In genomic region chr4:119366758-119367526, GRCm38 (mm10) we compare ENCODE assay signal across 20 mouse cellular contexts. TPM values are rescaled to one million over a fixed set of nuclear protein-coding genes. Genes with fewer than 3 reads are reported as not detected.
DNase-seq lines count a peak whose midpoint lies in the region; ATAC-seq and TF ChIP-seq lines count a peak whose summit lies in the region.
"Had no signal": no experiment of that assay in that cellular context is flagged by ENCODE, and none has a peak within 500 bp of the region (broad histone marks: within the 10 kb centered on the region; RNA-seq: fewer than 3 reads in every experiment).

No protein-coding gene starts in this region.

- no peak for TF ChIP-seq CTCF in MEL (IDR thresholded peaks at IDR 0.05 in 2 of 3, conservative IDR thresholded peaks at IDR 0.05 in 1 of 3; ENCODE audit: control insufficient read depth in 1 of 3, insufficient read depth in 1 of 3, low read depth in 2 of 3, low read length in 3 of 3, poor library complexity in 1 of 3, severe bottlenecking in 1 of 3)

- peak; percentile 22 for DNase-seq in kidney, adult 9 months
- no peak for DNase-seq in kidney, adult 11 months
- DNase-seq in MEL (ENCODE audit: low read depth, low spot score): no peak
- peak; percentile 19 for DNase-seq in adrenal gland, postnatal 25 days
- peak; percentile 37 for DNase-seq in lung, postnatal 10 days
- DNase-seq in urinary bladder, postnatal 36 days (ENCODE audit: low spot score in 2 of 2): no peak
- DNase-seq in ovary, postnatal 14 days (ENCODE audit: low spot score): no peak
- DNase-seq: cerebellum, adult 2 months; right cerebral cortex, postnatal 14 days; thymus, postnatal 14 days had no signal

- no peak for ATAC-seq in midbrain, embryonic 13.5 days
- ATAC-seq: forebrain, embryonic 13.5 days; intestine, postnatal 0 days had no signal

- no peaks in the 10 kb centered on the region for H3K79me2 ChIP-seq in MEL (ENCODE audit: control insufficient read depth, insufficient read depth, low read length, poor library complexity)

- H3K27ac ChIP-seq in MEL (ENCODE audit: control insufficient read depth, low read depth, low read length): no peak overlapping the region
- no peak overlapping the region for H3K27ac ChIP-seq in midbrain, embryonic 13.5 days
- H3K27ac ChIP-seq: forebrain, embryonic 13.5 days; limb, embryonic 13.5 days; macrophage; neural tube, embryonic 15.5 days had no signal

- H3K27me3 ChIP-seq in MEL (ENCODE audit: control insufficient read depth in 1 of 2, insufficient read depth in 2 of 2, low read length in 2 of 2): no peaks in the 10 kb centered on the region; a peak in 2 of 4 replicates
- no peaks in the 10 kb centered on the region for H3K27me3 ChIP-seq in midbrain, embryonic 13.5 days
- H3K27me3 ChIP-seq: forebrain, embryonic 13.5 days; limb, embryonic 13.5 days; neural tube, embryonic 15.5 days had no signal

- no peak for TF ChIP-seq RAD21 in MEL (IDR thresholded peaks at IDR 0.05; ENCODE audit: low read depth, low read length)

- WGBS in midbrain, embryonic 13.5 days: 72% methylated on average over 4 of the region's 4 CpGs

- no peak overlapping the region for H3K4me3 ChIP-seq in MEL (ENCODE audit: control insufficient read depth in 1 of 2, insufficient read depth in 1 of 2, low read depth in 2 of 2, low read length in 2 of 2)
- no peak overlapping the region for H3K4me3 ChIP-seq in midbrain, embryonic 13.5 days (replicated peaks)
- H3K4me3 ChIP-seq: forebrain, embryonic 13.5 days; limb, embryonic 13.5 days; neural tube, embryonic 15.5 days had no signal

- H3K36me3 ChIP-seq in MEL (ENCODE audit: control insufficient read depth in 1 of 2, insufficient read depth in 2 of 2, low read length in 2 of 2): no peaks in the 10 kb centered on the region
- no peaks in the 10 kb centered on the region for H3K36me3 ChIP-seq in midbrain, embryonic 13.5 days
- H3K36me3 ChIP-seq: limb, embryonic 13.5 days; neural tube, embryonic 15.5 days had no signal

- H3K4me2 ChIP-seq in midbrain, embryonic 13.5 days (replicated peaks): no peak overlapping the region
- H3K4me2 ChIP-seq: forebrain, embryonic 13.5 days; heart, embryonic 11.5 days; limb, embryonic 13.5 days; neural tube, embryonic 15.5 days had no signal

- no peaks in the 10 kb centered on the region for H3K9me3 ChIP-seq in MEL (replicated peaks; ENCODE audit: insufficient read depth, low read length)
- H3K9me3 ChIP-seq in midbrain, embryonic 13.5 days: no peaks in the 10 kb centered on the region
- H3K9me3 ChIP-seq: forebrain, embryonic 13.5 days; limb, embryonic 13.5 days; neural tube, embryonic 15.5 days had no signal

- no peak for TF ChIP-seq POLR2A in MEL (IDR thresholded peaks at IDR 0.05; ENCODE audit: control insufficient read depth in 1 of 2, insufficient read depth in 1 of 2, low read depth in 1 of 2, low read length in 2 of 2, poor library complexity in 1 of 2)

- TF ChIP-seq EP300 in MEL (IDR thresholded peaks at IDR 0.05; ENCODE audit: low read depth in 1 of 2, low read length in 2 of 2): no peak

- H3K4me1 ChIP-seq in MEL (ENCODE audit: control insufficient read depth in 1 of 2, insufficient read depth in 2 of 2, low read length in 2 of 2): no peaks in the 10 kb centered on the region
- H3K4me1 ChIP-seq in midbrain, embryonic 13.5 days (replicated peaks): no peaks in the 10 kb centered on the region
- H3K4me1 ChIP-seq: forebrain, embryonic 13.5 days; limb, embryonic 13.5 days; neural tube, embryonic 15.5 days had no signal

- no peak overlapping the region for H3K9ac ChIP-seq in MEL (ENCODE audit: control insufficient read depth, low read depth, low read length, poor library complexity, severe bottlenecking)
- H3K9ac ChIP-seq in midbrain, embryonic 13.5 days (replicated peaks): no peak overlapping the region
- H3K9ac ChIP-seq: forebrain, embryonic 13.5 days; limb, embryonic 13.5 days; neural tube, embryonic 15.5 days had no signal

TF ChIP-seq in MEL, 35 proteins besides CTCF, POLR2A, EP300 and RAD21:
- TF ChIP-seq MAFK (IDR thresholded peaks at IDR 0.05; ENCODE audit: borderline replicate concordance, low read depth, low read length): peak; percentile 69
- no peak for TF ChIP-seq MAX (IDR thresholded peaks at IDR 0.05; ENCODE audit: low read length)
- TF ChIP-seq TCF12 (IDR thresholded peaks at IDR 0.05; ENCODE audit: low read depth, low read length): no peak
- no peak for TF ChIP-seq MAZ (IDR thresholded peaks at IDR 0.05; ENCODE audit: low read depth, low read length)

RNA-seq across cellular contexts. Expression of gene Ppih, which starts 46.6 kb away (rescaled TPM):
- total RNA-seq in MEL (2012; rRNA removed): 211 and 246 TPM in 2 replicates
- polyA plus RNA-seq in MEL (2012; ENCODE audit: insufficient read depth in 1 of 2, insufficient read length in 2 of 2, low read depth in 1 of 2, low replicate concordance in 2 of 2, missing spikeins in 1 of 2): 100 to 1,000 TPM; 140 to 199 TPM
- 14.1 and 26.4 TPM in 2 replicates for total RNA-seq in adrenal gland, postnatal 25 days (2021)
- 77.2 and 78.3 TPM in 2 replicates for polyA plus RNA-seq in midbrain, embryonic 13.5 days (2015; fragmentation: Nextera tagmentation; extraction: Ambion mirVana)

RNA-seq across cellular contexts. Expression of gene Ccdc30, which starts 48.4 kb away (rescaled TPM):
- total RNA-seq in MEL (2012; rRNA removed): not detected in 2 replicates
- polyA plus RNA-seq in MEL (2012; ENCODE audit: insufficient read depth in 1 of 2, insufficient read length in 2 of 2, low read depth in 1 of 2, low replicate concordance in 2 of 2, missing spikeins in 1 of 2): not detected
- total RNA-seq in adrenal gland, postnatal 25 days (2021): 12.5 and 15.9 TPM in 2 replicates
- polyA plus RNA-seq in midbrain, embryonic 13.5 days (2015; fragmentation: Nextera tagmentation; extraction: Ambion mirVana): 19.2 and 19.7 TPM in 2 replicates
- polyA plus RNA-seq: macrophage had no signal

RNA-seq across cellular contexts. Expression of gene Ppcs, which starts 55.3 kb away (rescaled TPM):
- total RNA-seq in MEL (2012; rRNA removed): 7.6 and 8.4 TPM in 2 replicates
- 1 to 10 TPM in 1 of 2 experiments, not detected in 1; 7.4 TPM for polyA plus RNA-seq in MEL (2012; ENCODE audit: insufficient read depth in 1 of 2, insufficient read length in 2 of 2, low read depth in 1 of 2, low replicate concordance in 2 of 2, missing spikeins in 1 of 2)
- 45.9 and 48.6 TPM in 2 replicates for total RNA-seq in adrenal gland, postnatal 25 days (2021)
- polyA plus RNA-seq in midbrain, embryonic 13.5 days (2015; fragmentation: Nextera tagmentation; extraction: Ambion mirVana): 17.7 and 18.2 TPM in 2 replicates

RNA-seq across cellular contexts. Expression of gene Zmynd12, which starts 55.7 kb away (rescaled TPM):
- total RNA-seq in MEL (2012; rRNA removed): not detected in 2 replicates
- polyA plus RNA-seq in MEL (2012; ENCODE audit: insufficient read depth in 1 of 2, insufficient read length in 2 of 2, low read depth in 1 of 2, low replicate concordance in 2 of 2, missing spikeins in 1 of 2): under 1 TPM in 1 of 2 experiments, not detected in 1; 0.04 TPM
- total RNA-seq in adrenal gland, postnatal 25 days (2021): 2.3 and 4.5 TPM in 2 replicates
- polyA plus RNA-seq in midbrain, embryonic 13.5 days (2015; fragmentation: Nextera tagmentation; extraction: Ambion mirVana): 0.28 and 0.76 TPM in 2 replicates
- total RNA-seq: gastrocnemius, adult 8-10 months; monocyte, adult 5-6 weeks had no signal
- polyA plus RNA-seq: embryonic facial prominence, embryonic 11.5 days; heart, embryonic 11.5 days; macrophage had no signal

Comparison
In these comparisons a context has a peak if more than half of its experiments do, and no peak if none do; other contexts are left out.
1. DNase-seq: peak in kidney, adult 9 months (single experiment), adrenal gland, postnatal 25 days (single experiment) and lung, postnatal 10 days (single experiment); none in kidney, adult 11 months (single experiment), MEL (single experiment), urinary bladder, postnatal 36 days (0 of 2) and ovary, postnatal 14 days (single experiment).
2. RNA of gene Ccdc30, which starts 48.4 kb away (total RNA-seq): 12.5 to 15.9 TPM in adrenal gland, postnatal 25 days; not detected in MEL; every median in the first group is over 10 times any median in the second.